Mouse (Mus musculus) forebrain, embryonic 16.5 days (tissue): ENCODE results near the gene Pnma1. TPM values are rescaled to one million over a fixed set of nuclear protein-coding genes. Genes with fewer than 3 reads are reported as not detected.

Experiments
- ATAC-seq: fragments of 200-750 bp; cut with Nextera tagmentation; 2 replicates; pipeline ENCODE4 v1.8.0; 2017; ENCODE audit warnings: mild to moderate bottlenecking, moderate library complexity
- H3K27ac ChIP-seq: fragments of 300-500 bp; sonication (generic); 2 replicates; pipeline ENCODE4 v1.5.1; 2014; ENCODE audit warnings: low read length, control low read depth
- H3K27me3 ChIP-seq: fragments of 300-500 bp; sonication (generic); replicated peaks from 2 replicates; pipeline ENCODE4 v1.6.1; 2014; ENCODE audit warnings: low read length; ENCODE audit not compliant: control insufficient read depth, insufficient read depth
- H3K36me3 ChIP-seq: fragments of 300-500 bp; sonication (generic); 2 replicates; pipeline ENCODE4 v1.6.1; 2014; ENCODE audit not compliant: control insufficient read depth, insufficient read depth
- H3K4me1 ChIP-seq: fragments of 300-500 bp; sonication (generic); replicated peaks from 2 replicates; pipeline ENCODE4 v1.6.1; 2014; ENCODE audit warnings: low read length; ENCODE audit not compliant: control insufficient read depth, insufficient read depth
- H3K4me2 ChIP-seq: fragments of 300-500 bp; sonication (generic); 2 replicates; pipeline ENCODE4 v1.6.1; 2014; ENCODE audit warnings: mild to moderate bottlenecking, low read length, control low read depth
- H3K4me3 ChIP-seq: fragments of 300-500 bp; sonication (generic); replicated peaks from 2 replicates; pipeline ENCODE4 v1.5.1; 2014; ENCODE audit warnings: mild to moderate bottlenecking, low read length, control low read depth
- H3K9ac ChIP-seq: fragments of 300-500 bp; sonication (generic); replicated peaks from 2 replicates; pipeline ENCODE4 v1.6.1; 2014; ENCODE audit warnings: low read depth, low read length, control low read depth
- H3K9me3 ChIP-seq: fragments of 300-500 bp; sonication (generic); 2 replicates; pipeline ENCODE4 v1.6.1; 2016; ENCODE audit warnings: low read length; ENCODE audit not compliant: control insufficient read depth
- WGBS: fragments of 180-500 bp; shearing (Covaris S2); extraction: QIAGEN DNeasy Blood & Tissue Kit; methylation state at CpG from one replicate; pipeline ENCODE4 v1.1.7; 2014; 5-methylcytosine and 5-hydroxymethylcytosine counted together
- polyA plus RNA-seq: library from polyadenylated mRNA; unstranded; fragments of >200 nt; fragmentation: Nextera tagmentation; extraction: Ambion mirVana; gene quantifications from 2 replicates; pipeline ENCODE4 v1.2.1, GENCODE M21; 2015

Gene Pnma1
- polyA plus RNA-seq, 1 experiment from 2014 or later = 7.2 TPM

- ATAC-seq = peak; percentile 84
- H3K36me3 ChIP-seq = no peaks in the 10 kb centered on the region
- WGBS = 26% methylated on average over 8 of the region's 8 CpGs
- peaks cover 41% of the 10 kb centered on the region for H3K4me1 ChIP-seq
- H3K9ac ChIP-seq = 0 out of 2 replicates have a peak overlapping the region, but pooled peaks have one; percentile 1
- no peaks in the 10 kb centered on the region for H3K9me3 ChIP-seq
- H3K27ac ChIP-seq = peak overlapping the region; percentile 25
- no peaks in the 10 kb centered on the region for H3K27me3 ChIP-seq
- no peak overlapping the region for H3K4me3 ChIP-seq
- no peak overlapping the region for H3K4me2 ChIP-seq
Measured at GRCm38 (mm10) chr12:84180701-84181435, 32.6 kb upstream of the Pnma1 start.

DNA sequence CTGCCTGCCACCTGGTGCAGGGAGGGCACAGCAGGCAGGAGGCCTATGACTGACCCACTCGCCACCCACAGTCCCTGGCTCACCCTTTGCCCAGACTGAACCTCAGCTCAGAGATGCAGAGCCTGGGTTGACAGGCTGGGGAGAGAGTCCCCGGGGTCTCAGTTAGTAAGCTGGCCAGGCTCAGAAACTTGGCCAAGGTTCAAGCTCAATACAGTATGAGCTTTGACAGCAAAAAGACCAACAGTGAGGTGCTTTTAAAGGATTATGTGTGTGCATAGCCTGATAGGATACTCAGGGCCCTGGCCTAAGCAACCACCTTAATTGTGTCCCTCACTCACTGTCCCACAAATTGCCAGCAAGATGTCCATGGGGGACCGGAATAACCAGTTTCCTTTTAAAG is 31.8 kb upstream of the Pnma1 start:
- 34% methylated on average over 3 of the region's 3 CpGs for WGBS
- Histone ChIP-seq H3K4me2 (no peak overlapping the region), H3K4me1 (peaks cover 48% of the 10 kb centered on the region), H3K27me3 (no peaks in the 10 kb centered on the region), H3K27ac (no peak overlapping the region), H3K9ac (no peak overlapping the region), H3K4me3 (no peak overlapping the region), H3K9me3 (no peaks in the 10 kb centered on the region), H3K36me3 (no peaks in the 10 kb centered on the region)
- no peak for ATAC-seq

GRCm38 (mm10) chr12:84178652-84179445 is 30.6 kb upstream of the Pnma1 start:
- no peak overlapping the region for H3K4me2 ChIP-seq
- H3K27me3 ChIP-seq = no peaks in the 10 kb centered on the region
- no peak overlapping the region for H3K9ac ChIP-seq
- peaks cover 48% of the 10 kb centered on the region for H3K4me1 ChIP-seq
- ATAC-seq = no peak
- H3K27ac ChIP-seq = no peak overlapping the region
- WGBS = 73% methylated on average over 10 of the region's 10 CpGs
- H3K4me3 ChIP-seq = no peak overlapping the region
- no peaks in the 10 kb centered on the region for H3K9me3 ChIP-seq
- H3K36me3 ChIP-seq = no peaks in the 10 kb centered on the region

GRCm38 (mm10) chr12:84178052-84178451 is 29.8 kb upstream of the Pnma1 start:
- H3K27ac ChIP-seq = no peak overlapping the region
- peaks cover 48% of the 10 kb centered on the region for H3K4me1 ChIP-seq
- H3K27me3 ChIP-seq = no peaks in the 10 kb centered on the region
- H3K4me2 ChIP-seq = no peak overlapping the region
- 74% methylated on average over 1 of the region's 1 CpGs for WGBS
- 0 out of 2 replicates have a peak, but pooled peaks cover 3% of the 10 kb centered on the region for H3K36me3 ChIP-seq
- no peak for ATAC-seq
- H3K9ac ChIP-seq = no peak overlapping the region
- no peaks in the 10 kb centered on the region for H3K9me3 ChIP-seq
- H3K4me3 ChIP-seq = no peak overlapping the region

DNA sequence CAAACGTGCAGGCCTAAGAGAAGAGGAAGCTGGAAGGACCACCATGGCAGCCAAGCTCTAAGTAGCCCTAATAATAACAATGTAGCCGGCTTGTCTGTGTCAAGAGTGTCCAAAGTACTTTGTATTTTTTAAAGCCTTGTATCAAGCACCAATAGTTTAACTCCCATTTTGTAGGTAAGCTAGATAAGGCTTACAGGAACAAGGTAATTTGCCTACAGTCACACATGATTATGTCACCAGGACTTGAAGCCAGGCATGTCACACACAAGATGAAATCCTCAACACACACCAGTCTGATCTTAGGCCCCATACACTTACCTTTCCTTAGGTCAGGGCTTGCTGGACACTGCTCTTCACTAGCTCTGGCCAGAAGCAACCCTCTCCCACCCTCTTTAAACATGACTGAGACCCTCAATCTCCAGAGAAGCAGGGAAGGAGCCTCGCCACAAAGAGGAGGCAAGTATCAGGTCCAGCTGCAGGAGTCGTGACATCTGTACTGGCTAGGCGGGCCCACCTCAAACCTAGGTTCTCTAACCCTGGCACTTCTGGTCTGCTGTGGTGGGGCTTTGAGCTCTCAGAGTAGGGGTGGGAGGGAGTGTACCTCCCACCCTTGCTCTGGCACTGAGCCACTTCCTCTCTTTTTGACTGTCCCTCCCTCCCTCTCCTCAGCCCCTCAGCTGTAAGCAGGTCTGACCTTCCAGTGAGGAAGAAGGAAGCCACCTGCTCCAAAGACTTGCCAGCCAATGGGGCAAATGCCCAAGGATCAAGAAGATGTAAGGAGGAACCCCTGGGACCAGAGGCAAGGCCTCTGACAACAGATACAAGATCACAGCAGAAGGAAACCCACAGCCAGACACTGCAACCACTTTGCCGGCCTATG is 28.8 kb upstream of the Pnma1 start:
- H3K27ac ChIP-seq = peak overlapping the region; percentile 95
- ATAC-seq = no peak
- H3K4me2 ChIP-seq = no peak overlapping the region
- H3K9ac ChIP-seq = no peak overlapping the region; the same call in 1 of the 2 replicates
- no peak overlapping the region for H3K4me3 ChIP-seq
- WGBS = 45% methylated on average over 6 of the region's 6 CpGs
- peaks cover 48% of the 10 kb centered on the region for H3K4me1 ChIP-seq
- H3K36me3 ChIP-seq = 0 out of 2 replicates have a peak, but pooled peaks cover 3% of the 10 kb centered on the region
- no peaks in the 10 kb centered on the region for H3K27me3 ChIP-seq
- H3K9me3 ChIP-seq = no peaks in the 10 kb centered on the region

- peaks cover 39% of the 10 kb centered on the region for H3K4me1 ChIP-seq
- H3K27ac ChIP-seq = peak overlapping the region; percentile 95
- H3K4me2 ChIP-seq = peak overlapping the region; percentile 71
- H3K9me3 ChIP-seq = no peaks in the 10 kb centered on the region
- WGBS = 6% methylated on average over 11 of the region's 13 CpGs
- H3K36me3 ChIP-seq = 0 out of 2 replicates have a peak, but pooled peaks cover 3% of the 10 kb centered on the region
- peak overlapping the region; percentile 51 for H3K4me3 ChIP-seq
- H3K9ac ChIP-seq = peak overlapping the region; percentile 78
- no peaks in the 10 kb centered on the region for H3K27me3 ChIP-seq
- ATAC-seq = peak; percentile 39
Measured at GRCm38 (mm10) chr12:84176126-84176769, 28.0 kb upstream of the Pnma1 start.

DNA sequence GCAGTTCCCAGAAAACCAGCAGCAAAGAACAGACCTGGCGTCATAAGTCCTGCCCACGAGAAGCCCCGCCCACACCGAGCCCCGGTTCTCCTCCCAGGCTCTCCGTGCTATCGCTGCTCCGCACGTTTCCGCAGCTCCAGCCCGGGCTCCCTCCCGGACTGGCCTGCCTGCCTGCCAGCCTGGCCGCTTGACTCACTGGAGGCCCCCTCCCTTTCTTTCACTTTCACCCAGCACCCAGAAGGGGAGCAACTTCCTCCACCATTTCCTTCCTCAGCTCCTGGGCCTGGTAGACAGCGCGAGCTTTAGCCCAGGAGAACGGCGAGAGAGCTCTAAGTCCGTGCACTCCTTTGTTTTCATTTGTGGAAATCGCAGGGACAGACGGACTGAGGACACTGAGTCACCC is 27.4 kb upstream of the Pnma1 start:
- peak overlapping the region; percentile 51 for H3K4me3 ChIP-seq
- peak; percentile 90 for ATAC-seq
- WGBS = under 1% methylated on average over 20 of the region's 20 CpGs
- H3K36me3 ChIP-seq = 0 out of 2 replicates have a peak, but pooled peaks cover 3% of the 10 kb centered on the region
- H3K9me3 ChIP-seq = no peaks in the 10 kb centered on the region
- no peaks in the 10 kb centered on the region for H3K27me3 ChIP-seq
- peak overlapping the region; percentile 71 for H3K4me2 ChIP-seq
- peak overlapping the region; percentile 95 for H3K27ac ChIP-seq
- peak overlapping the region; percentile 78 for H3K9ac ChIP-seq
- H3K4me1 ChIP-seq = peaks cover 34% of the 10 kb centered on the region

DNA sequence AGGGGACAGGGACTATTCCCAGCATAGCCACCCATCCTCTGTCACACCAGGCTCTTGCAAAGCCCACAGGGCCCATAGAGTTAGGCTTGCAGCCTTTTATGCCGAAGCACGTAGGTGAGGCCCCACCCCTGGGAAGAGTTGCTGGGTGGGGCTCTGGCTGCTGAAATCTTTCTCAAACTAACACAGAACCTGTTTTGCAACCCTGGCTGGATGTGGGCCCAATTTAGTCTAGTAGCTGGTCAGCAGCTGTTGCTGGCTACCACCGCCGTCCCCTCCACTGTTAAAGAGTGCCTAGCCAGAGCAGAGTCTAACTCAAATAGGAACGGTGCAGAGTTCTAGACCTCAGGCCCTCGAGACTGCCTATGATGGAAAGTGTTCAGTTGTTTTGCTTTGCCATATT is 26.6 kb upstream of the Pnma1 start:
- Histone ChIP-seq H3K9ac (no peak overlapping the region), H3K4me2 (no peak overlapping the region), H3K4me3 (no peak overlapping the region), H3K36me3 (0 out of 2 replicates have a peak, but pooled peaks cover 3% of the 10 kb centered on the region), H3K27ac (no peak overlapping the region), H3K27me3 (no peaks in the 10 kb centered on the region), H3K4me1 (peaks cover 26% of the 10 kb centered on the region), H3K9me3 (no peaks in the 10 kb centered on the region)
- WGBS = 81% methylated on average over 6 of the region's 6 CpGs
- ATAC-seq = no peak
